Mouse (Mus musculus): Measurements from ENCODE around the gene Ncor2.
"Not testable (repeated sequence)": the region's sequence is repeated elsewhere in the genome, so short reads cannot be mapped to it uniquely, and the experiment has no call there.

The Ncor2 gene

DNA sequence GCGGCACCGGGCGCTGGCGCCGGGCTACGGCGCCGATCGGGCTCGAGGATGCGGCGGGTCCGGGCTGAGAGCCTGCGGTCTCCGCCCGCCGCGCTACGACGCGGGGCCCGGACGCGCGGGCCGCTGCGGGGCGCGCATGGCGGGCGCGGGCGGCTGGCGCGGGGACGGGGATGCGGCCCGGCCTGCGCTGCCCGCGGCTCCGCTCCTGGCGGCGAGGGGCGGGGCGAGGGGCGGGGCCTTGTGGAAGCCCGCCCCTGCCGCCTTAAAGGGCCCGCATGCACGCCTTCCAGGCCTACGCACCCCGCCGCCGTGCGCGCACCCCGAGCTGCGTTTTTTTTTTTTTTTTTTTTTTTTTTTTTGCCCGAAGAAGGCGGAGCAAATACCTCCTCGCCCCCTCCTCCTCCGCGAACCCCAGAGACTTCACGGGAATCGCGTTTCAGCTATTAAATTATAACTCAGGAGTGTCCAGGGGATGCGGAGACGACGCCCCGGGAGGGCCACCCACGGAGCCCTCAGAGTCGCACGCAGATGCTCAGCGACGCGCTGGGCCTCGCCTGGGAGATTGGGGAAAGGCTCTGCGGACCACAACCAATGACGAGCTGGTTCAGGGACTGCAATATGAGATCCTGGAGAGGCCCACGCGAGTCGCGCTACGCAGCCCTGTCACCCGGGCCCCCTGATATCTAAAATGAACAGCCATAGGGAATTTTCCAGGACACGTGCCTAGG lies at the start of gene Ncor2:
Gene Ncor2 (minus strand): TSS at position 213 of the 728 bp plus-strand sequence.
- in situ Hi-C loops (cut with MboI; ENCODE audit: low sequenced_read_pairs): no loop called here

DNA sequence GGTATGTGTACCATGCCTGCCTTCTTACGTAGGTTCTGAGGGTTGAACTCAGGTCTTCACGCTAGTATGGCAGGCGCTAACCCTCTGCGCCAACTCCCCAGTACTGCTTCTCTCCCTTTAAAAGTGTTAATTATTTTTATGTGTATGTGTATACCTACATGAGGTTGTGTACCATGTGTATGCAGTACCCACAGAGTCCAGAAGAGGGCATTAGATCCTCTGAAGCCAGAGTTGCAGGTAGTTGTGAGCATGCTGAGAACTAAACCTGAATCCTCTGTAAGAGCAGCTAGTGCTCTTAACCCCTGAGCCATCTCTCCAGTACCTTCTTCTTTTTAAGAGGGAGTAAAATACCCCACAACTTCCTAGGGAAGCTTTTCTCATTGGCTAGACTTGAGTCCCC lies 48.7 kb upstream of the Ncor2 start:
- in situ Hi-C loops (cut with MboI; ENCODE audit: low sequenced_read_pairs): no loop called here

DNA sequence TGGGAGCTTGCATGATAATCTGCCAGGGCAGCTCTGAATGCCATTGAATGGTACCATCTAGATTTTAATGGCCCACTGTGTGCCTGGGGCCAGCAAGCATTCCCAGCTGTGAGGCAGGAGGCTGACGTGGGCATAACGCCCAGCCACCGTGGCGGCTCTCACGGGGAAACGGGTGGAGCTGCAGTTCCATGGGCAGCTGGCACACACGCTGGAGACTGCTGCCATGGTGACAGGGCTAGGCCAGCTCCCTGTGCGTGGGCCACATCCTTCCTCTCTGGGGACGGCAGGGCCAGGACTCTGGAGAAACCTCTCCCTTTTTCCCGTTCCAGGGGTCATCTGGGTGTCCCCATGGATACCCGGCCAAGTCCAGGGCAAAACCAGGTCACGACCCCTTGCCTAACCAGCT lies 47.2 kb upstream of the Ncor2 start:
- in situ Hi-C loops (cut with MboI; ENCODE audit: low sequenced_read_pairs): no loop called here

DNA sequence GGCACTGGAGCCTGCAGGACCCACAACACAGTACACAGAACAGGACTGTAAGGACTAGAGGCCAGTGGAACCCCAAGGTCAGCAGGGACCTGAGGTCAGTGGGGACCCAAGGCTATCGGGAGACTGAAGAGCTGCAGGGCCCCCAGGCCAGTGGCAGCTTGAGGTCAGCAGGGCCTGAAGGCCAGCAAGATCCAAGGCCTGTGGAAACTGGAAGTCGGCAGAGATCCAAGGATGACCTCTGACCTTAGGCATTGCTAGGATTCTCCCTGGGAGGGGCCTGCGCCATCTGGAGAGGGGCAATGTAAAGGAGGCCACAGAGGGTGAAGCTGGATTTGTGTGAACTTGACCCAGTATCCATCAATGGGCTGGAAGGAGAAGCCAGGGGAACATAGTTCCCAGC lies 45.9 kb upstream of the Ncor2 start:
- in situ Hi-C loops (cut with MboI; ENCODE audit: low sequenced_read_pairs): no loop called here

DNA sequence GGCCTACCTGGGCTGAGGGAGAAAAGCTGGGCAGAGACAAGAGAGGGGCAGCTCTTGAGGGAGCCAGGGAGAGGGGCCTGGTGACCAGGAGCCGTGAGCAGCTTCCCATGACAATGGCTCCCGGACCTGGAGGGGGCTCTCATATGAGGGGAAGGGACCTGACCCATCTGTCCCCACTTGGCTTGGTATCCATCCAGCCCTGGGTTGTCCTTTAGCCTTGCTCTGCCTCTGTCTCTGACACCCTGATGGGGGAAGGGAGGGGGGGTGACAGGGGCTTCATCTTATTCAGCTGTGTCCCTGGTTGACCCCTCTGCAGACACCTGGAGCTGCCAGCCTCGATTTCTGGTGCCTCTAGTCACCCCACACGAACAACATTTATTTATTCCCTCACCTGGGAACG lies 44.9 kb upstream of the Ncor2 start:
- in situ Hi-C loops (cut with MboI; ENCODE audit: low sequenced_read_pairs): no loop called here

DNA sequence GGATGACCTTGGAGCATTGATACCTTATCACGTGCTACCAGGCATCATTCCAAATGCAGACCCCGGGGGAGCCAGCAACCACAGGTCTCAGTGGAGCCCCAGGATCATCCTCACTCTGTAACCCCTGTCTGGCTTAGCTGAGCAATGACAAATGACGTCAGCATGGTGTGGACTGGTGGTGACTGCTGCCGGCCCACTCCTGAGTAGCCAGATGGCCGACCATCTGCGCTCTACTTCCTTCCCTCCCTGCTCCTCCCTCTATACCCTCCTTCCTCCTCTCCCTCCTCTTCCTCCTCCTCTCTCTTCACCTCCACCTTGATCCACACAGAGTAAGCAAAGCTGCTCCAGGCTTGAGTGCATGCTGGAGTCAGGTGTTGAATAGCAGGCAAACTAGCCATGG lies 43.7 kb upstream of the Ncor2 start:
- in situ Hi-C loops (cut with MboI; ENCODE audit: low sequenced_read_pairs): no loop called here

DNA sequence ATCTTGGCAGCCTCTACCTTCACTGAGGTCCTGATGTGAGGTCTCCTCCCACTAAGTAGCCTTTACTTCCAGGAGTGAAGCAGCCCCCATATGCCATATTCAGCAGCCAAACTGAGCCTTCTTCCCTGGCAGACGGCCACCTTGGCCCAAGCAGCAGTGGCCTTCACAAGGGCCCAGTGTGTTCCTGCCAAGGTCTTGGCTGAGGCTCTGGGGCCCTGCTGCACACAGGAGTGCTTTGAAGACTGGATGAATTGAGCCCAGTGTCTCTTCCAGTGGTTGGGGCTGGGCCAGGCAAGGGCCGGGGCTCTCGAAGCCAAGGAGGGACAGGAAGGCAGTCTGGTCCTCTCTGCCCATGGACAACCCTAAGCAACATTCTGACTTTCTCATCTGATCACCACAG lies 42.8 kb upstream of the Ncor2 start:
- in situ Hi-C loops (cut with MboI; ENCODE audit: low sequenced_read_pairs): no loop called here

DNA sequence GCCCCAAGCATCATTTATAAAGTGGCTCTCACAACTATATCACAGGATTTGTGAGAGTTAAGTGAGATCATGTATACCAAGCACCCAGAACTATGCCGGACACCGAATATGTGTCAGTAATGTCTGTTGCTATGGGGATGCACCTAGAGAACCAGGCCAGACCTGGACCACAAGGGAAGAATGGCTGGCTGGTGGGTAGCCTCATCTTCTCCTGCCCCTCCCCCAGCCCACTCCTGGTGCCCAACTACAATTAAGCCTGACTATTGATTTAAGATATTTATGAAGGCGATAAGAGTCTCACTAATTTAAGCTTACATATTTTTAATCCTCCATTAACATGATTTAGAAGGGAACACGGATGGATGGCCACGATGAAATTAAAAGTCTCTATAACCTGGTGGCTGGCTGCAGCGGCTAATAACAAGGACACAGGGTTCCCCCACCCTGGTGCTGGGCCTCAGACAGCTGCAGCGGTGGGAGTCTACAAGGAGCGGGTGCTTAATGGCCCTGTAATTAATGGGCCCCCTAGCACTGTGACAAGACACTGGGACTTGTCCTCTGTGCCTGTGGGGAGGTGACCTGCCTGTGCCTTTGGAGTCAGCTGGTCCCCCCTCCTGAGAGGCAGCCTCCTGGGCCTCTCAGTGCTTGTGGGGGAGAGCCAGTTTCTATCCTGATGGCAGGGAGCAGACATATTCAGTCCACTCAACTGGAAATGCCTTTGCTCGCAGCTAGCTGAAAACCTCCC lies 38.6 kb upstream of the Ncor2 start:
- in situ Hi-C loops (cut with MboI; ENCODE audit: low sequenced_read_pairs): no loop called here

DNA sequence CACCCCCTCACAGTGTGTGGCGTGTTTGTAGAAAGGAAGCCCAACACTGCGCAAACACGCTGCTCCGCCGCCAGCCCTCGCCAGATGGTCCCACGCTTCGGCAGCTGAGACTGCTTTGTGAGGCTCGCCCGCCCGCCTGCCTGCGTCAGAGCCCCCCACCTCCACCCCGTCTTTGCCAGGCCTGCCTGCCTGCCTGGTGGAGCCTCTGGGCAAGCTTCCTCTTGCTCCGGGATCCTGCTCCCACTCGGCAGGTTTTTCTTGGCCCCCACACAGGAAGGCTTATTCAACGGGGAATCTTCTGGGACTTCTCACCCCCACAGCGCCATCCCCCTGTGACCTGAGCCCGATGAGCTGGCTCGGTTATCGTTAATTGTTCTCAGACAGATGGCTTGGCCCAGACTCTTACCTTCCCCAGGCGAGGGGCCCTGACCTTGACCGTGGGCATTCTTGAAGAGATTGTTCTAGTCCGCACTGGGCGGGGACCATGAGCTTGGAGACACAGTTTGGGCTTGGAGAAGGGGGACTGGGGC lies 37.0 kb upstream of the Ncor2 start:
- in situ Hi-C loops (cut with MboI; ENCODE audit: low sequenced_read_pairs): no loop called here

DNA sequence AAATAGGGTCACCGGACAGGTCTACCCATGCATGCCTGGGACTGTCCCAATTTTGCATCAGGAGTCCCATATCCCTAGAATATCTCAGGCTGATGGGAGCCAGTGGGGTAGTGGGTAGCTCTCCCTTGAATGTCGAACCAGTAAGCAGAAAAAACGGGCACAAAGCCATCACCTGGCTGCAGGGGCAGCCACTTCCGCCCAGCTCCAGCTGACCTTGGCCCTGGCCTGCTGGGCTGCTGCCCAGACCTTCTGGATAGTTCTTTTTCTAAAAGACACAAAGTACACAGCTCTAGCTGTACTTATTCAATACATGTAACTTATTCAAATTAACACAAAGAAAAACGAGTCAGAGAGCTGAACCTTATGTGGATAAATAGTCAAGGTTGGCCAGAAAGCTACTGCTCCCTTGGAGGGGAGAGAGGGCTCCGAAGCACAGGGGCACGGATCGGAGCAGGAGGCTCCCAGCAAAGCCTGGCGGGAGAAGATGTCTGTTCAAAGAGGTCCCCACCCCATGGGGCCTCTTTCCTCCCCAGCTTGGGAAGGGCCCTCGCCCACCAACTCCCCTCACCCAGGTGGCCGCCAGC lies 36.4 kb upstream of the Ncor2 start:
- in situ Hi-C loops (cut with MboI; ENCODE audit: low sequenced_read_pairs): no loop called here

DNA sequence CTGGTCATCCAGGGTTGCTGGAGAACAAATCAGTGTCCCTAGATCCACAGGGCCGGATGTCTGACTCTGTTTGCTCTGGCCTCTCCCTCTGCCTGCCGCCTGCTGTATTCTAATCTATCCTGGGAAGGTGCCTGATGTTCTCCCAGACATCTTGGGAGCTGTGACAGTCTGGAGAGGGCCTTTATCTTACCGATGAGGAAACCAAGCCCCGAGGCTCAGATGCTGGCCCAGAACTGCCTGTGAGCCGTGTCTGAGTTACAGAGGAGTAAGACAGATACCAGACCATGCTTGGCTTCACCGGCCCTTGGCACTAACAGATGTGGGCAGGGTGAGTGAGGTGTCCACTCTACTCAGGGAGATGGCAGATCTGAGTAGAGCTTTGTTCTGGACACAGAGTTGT lies 35.0 kb upstream of the Ncor2 start:
- in situ Hi-C loops (cut with MboI; ENCODE audit: low sequenced_read_pairs): no loop called here

DNA sequence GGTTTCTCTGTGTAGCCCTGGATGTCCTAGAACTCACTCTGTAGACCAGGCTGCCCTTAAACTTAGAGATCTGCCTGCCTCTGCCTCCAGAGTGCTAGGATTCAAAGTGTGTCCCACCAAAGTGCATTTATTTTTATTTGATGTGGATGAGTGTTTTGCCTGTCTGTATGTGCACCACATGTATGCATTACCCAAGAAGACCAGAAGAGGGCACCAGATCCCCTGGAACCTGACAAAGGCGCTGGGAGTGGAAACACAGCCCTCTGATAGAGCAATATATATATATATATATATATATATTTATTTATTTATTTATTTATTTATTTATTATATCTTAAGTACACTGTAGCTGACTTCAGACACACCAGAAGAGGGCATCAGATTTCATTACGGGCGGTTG lies 25.9 kb upstream of the Ncor2 start:
- in situ Hi-C loops (cut with MboI; ENCODE audit: low sequenced_read_pairs): not testable (repeated sequence)

DNA sequence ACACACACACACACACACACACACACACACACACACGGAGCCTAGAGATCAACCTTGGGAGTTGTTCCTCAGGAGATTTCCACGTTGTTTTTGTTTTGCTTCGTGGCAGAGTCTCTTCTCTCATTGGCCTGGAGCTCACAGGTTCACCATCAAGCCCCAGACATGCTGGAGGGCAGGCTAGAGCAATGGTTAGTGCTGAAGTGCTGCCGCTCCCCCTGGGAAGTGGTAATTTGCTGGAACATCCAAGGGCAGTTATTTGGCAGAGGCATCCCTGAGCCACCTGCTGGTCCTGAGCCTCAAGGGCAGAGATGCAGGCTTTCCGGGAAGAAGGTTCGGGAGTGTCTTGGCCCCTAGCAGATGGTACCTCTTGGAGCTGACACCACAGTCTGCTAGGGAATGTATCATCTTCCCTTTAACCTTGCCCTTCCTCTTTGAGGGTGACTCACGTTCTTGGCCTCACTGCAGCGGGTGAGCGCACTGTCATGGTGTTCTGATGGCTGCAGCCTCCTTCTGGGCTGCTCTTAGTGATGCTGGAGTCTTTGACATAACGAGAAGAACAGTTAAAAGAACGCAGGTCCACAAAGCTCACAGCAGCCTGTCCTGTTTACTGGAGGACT lies 25.3 kb upstream of the Ncor2 start:
- in situ Hi-C loops (cut with MboI; ENCODE audit: low sequenced_read_pairs): no loop called here

DNA sequence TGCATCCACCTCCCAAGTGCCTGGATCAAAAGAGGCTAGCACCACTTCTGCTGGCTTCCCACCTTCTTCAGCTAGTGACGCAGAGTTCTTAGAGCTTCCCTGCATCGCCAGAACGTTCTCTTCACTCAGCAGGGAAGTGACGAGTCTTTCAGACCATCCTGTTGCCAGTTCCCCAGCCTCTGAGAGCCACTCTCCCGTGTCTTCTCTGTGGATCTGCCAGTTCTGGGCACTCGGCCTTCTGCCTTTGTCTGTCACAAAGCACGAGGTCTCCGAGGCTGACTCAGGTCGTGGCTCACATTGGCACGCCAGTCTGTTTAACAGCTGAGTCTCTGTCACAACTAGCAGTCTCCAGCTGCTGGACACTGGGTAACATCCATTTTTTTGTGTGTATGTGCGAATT lies 24.7 kb upstream of the Ncor2 start:
- in situ Hi-C loops (cut with MboI; ENCODE audit: low sequenced_read_pairs): no loop called here

DNA sequence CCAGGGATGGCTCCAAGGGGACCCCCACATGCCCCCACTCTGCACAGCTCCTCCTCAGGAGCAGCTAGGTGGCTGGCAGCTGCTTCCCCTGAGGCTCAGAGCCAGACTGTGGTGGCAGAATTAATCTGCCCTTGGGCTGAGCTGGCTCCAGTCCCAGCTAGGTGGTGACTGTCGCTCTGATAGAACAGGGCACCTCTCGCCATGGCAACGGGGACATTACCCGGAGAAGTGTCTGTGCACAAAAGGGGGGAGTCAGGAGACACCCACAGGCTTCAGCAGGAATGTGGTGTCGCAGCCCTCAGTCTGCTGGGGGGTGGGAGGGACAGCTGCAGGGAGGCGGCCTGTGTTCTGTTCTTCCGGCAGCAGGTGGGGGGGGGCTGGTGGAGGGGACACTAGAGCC lies 24.1 kb upstream of the Ncor2 start:
- in situ Hi-C loops (cut with MboI; ENCODE audit: low sequenced_read_pairs): no loop called here

DNA sequence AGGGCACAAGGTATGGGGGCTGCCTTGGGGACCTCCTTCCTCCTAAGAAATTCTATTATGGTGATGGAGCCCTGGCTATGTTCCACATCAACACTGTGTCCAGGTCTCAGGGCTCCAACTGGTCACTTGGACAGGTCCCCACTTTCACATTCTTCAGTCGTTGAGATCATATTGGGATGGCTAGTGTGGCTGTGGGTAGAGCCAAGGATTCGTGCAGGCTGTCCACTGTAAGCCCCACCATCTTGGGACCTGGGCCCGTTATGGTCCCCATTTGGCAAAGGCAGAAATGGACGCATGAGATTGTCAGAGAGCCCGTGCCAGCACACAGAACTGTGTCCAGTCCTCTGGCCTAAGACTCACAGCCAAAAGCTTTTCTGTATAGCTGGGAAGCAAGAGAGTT lies 23.1 kb upstream of the Ncor2 start:
- in situ Hi-C loops (cut with MboI; ENCODE audit: low sequenced_read_pairs): no loop called here

DNA sequence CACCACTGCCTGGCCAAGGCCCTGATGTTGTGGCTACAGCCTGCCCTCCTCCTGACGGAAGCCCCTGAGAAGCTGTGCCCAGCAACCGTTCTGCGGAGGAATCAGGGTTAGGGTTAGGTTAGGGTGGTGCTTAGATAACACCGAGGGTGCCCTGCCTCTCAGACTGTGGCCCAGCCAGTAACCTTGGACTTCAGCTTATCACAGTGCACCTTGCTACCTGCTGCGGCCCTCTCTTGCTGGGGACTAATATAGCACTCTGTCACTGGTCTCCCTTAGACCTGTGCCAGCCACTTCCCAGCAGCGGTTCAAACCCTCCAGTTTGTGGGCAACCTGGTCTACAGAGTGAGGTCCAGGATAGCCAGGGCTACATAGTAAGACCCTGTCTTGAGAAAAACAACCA lies 20.1 kb upstream of the Ncor2 start:
- in situ Hi-C loops (cut with MboI; ENCODE audit: low sequenced_read_pairs): no loop called here

DNA sequence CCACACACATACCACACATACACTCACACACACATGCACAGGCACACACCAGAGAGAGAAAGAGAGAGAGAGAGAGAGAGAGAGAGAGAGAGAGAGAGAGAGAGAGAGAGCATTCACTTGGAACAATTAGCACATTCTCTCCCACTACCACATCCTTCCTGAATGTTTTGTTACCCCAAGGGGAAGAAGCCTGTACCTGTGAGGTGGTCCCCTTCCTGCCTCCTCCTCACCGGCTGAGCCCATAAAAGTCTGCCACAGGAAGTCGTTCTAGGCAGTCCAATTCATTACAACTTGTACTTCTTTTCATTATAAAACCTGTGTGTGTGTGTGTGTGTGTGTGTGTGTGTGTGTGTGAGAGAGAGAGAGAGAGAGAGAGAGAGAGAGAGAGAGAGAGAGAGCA lies 18.3 kb upstream of the Ncor2 start:
- in situ Hi-C loops (cut with MboI; ENCODE audit: low sequenced_read_pairs): not testable (repeated sequence)

DNA sequence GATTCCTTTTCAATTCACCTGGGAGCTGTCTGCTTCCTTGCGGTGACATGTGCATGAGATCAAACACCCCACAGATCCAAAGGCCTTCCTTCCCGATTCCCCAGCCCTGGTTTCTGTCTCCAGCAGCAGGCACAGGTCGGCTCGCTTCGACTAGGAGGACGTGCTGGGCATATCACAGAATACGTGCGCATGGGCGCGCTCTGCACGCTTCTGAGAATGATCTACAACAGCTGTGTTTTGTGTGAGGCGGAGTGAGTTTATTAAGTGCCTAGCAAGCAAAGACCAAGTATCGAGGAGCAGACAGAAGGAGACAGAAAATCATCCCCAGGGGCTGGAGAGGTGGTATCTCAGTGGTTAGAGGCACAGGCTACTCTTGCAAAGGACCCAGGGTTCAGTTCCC lies 17.0 kb upstream of the Ncor2 start:
- in situ Hi-C loops (cut with MboI; ENCODE audit: low sequenced_read_pairs): no loop called here

DNA sequence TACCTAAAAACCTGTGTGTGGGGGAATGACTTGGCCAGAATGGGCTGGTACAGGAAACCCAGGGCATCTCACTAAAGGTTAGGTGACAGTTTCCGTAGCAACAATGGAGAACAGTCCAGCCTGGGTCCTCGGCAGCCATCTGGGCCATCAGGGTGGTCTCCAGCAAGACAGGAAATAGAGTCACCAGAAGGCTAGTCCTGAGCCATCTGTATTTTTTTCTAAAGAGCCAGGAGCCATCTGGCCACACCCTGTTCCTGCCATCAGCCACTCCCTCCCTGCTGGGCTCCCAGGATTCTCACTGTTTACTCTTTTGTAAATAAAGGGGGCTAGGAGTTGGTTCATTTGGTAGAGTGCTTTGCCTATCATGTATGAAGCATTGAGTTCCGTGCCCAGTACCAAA lies 16.1 kb upstream of the Ncor2 start:
- in situ Hi-C loops (cut with MboI; ENCODE audit: low sequenced_read_pairs): no loop called here
